Mouse (Mus musculus) mesoderm, embryonic 11.5 days (tissue): ENCODE results near the gene Dnah14.
A peak's percentile ranks its signal among the peaks of the same experiment; 100 is the strongest.

Experiments used
- DNase-seq: peaks from one replicate; pipeline ENCODE4 v3.0.0-alpha.2; 2012; ENCODE audit warnings: low read depth, low spot score

The Dnah14 gene

DNA sequence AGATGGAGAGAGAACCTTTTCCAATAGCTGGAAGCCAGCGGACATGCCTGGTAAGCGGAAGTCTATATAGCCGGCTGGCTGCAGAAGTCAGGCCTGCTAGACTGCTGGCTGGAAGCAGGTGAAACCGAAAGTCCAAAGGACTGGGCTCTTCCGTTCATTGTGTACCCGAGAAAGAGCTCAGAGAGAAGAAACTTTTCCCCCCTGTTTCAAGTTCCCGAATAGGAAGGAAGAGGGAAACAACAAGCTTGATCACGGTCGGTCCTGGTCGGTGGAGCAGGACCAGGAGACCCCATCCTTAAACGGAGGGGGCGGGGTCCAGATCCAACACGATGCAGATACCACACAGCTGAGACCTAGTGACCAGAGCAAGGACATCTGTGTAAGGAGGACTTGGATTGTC is 276.1 kb downstream of the Dnah14 start:
- DNase-seq: no peak

- peak; percentile 52 for DNase-seq
Measured at GRCm38 (mm10) chr1:181853081-181853736, 276.9 kb downstream of the Dnah14 start.

DNA sequence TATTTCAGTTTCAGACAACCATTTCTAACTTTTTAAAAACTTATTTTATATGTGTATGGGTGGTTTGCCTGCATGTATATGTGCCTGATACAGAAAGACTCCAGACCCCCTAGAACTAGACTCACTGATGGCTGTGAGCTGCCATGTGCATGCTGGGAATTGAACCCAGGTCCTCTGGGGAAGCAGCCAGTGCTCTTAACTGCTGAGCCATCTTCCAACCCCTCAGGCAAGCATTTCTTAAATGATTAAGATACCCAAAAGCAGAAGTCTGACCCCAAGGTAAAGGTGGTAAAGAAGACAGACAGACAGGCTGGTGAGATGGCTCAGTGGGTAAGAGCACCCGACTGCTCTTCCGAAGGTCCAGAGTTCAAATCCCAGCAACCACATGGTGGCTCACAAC is 278.5 kb downstream of the Dnah14 start:
- no peak for DNase-seq

- no peak for DNase-seq
Measured at GRCm38 (mm10) chr1:181856329-181856728, 280.0 kb downstream of the Dnah14 start.

- peak; percentile 55 for DNase-seq
Measured at GRCm38 (mm10) chr1:181860659-181861058, 284.3 kb downstream of the Dnah14 start.

DNA sequence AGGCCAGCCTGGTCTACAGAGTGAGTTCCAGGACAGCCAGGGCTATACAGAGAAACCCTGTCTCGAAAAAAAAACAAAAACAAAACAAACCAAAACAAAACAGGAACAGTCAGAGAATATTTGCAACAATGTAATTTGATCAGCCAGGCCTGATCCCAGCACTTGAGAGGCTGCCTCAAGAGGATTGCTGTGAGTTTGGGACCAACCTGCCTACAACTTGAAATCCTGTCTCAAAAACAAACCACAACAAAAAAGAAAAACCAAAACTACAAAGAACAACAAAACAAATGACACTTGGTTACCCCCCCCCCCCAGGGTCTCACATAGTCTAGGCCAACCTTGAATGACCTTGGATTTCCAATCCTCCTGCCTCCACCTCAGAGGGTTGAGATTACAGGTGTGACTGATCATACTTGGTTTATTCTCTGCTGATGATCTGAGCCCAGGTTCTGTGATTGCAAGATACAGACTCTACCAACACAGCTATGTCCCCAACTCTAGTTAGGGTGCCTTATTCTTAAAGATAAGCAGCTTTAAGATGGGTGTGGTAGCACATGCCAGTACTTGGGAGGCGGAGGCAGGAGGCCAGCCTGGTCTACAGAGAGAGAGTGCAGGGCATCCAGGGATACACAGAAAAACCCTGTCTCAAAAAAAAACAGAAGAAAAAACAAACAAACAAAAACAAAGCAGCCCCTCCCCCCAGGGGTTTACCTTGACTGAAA is 285.0 kb downstream of the Dnah14 start:
- no peak for DNase-seq

DNA sequence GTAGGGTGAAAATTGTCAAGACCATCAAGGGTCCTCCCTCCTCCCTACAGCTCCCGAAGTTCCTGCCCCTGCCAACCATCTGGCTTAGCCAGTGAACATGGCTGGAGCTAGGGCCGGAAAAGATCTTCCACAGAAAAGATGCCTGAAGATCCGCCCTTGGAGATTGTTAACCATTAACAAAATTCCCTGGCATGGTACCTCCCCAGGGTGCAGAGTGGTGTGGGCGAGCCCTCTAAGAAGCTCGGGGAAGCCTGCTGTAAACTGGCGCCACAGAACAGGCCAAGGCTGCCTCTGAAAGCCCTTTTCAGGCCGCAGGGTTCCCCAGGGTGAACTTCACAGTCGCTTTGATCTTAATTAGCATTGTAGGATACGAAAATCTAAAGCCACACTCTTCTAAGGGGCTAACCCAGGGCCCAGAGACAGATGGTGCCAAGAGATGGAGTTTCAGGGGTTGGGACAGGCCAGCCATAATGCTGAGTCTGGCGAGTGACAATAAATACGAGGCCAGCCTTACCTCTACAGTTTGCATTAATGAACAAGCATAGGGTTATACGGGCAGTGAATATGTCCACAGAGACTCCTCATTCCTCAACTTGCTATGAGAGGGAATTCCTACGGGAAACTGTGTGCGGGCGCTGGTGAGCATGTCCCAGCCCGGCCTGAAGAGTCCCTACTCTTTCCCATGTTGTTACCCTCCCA is 286.5 kb downstream of the Dnah14 start:
- DNase-seq: no peak

DNA sequence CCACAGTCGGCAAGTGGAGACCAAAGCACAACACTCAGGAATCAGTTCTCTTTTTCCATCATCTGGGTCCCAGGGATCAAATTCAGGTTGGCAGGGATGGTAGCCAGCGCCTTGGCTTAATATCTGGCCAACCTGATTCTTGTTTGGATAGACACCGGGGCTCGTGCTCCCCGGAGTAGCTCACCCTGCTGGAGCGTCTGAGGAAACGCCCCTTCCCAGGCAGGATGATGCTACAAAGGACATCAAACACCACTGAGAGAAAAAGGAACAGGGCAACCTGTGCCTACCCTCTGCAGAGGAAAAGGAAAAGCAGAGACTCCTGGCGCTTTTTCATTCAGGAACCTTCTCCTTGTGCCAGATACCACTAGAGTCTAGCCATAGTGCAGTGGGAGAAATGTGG is 287.1 kb downstream of the Dnah14 start:
- no peak for DNase-seq
